Mouse (Mus musculus): Measurements from ENCODE around the gene Cers5.

- no peak for TF ChIP-seq CTCF (IDR thresholded peaks at IDR 0.05; ENCODE audit: extremely low read depth, insufficient read depth, low read length)
- TF ChIP-seq POLR2A (IDR thresholded peaks at IDR 0.05; ENCODE audit: extremely low read depth, insufficient read depth, low read length), result no peak
Measured at GRCm38 (mm10) chr15:99721921-99722743, 50.6 kb downstream of the Cers5 start.
